In genomic region chr2:168025174-168025573, GRCm38 (mm10) we compare ENCODE assay signal across 7 mouse cellular contexts. TPM values are rescaled to one million over a fixed set of nuclear protein-coding genes. Genes with fewer than 3 reads are reported as not detected.
DNase-seq lines count a peak whose midpoint lies in the region; ATAC-seq lines count a peak whose summit lies in the region.

No protein-coding gene starts in this region.

- peaks cover 14% of the 10 kb centered on the region for H3K4me1 ChIP-seq in embryonic facial prominence, embryonic 13.5 days
- peaks cover 7% of the 10 kb centered on the region; the same call in 1 of the 2 replicates for H3K4me1 ChIP-seq in lung, embryonic 16.5 days (replicated peaks; ENCODE audit: control insufficient read depth, insufficient read depth, low read length)
- H3K4me1 ChIP-seq in forebrain, embryonic 10.5 days, result 0 out of 2 replicates have a peak, but pooled peaks cover 5% of the 10 kb centered on the region

- peak overlapping the region; percentile 85 for H3K27ac ChIP-seq in embryonic facial prominence, embryonic 13.5 days
- H3K27ac ChIP-seq in lung, embryonic 16.5 days (ENCODE audit: low read length), result peak overlapping the region; percentile 69
- H3K27ac ChIP-seq in forebrain, embryonic 10.5 days, result no peak overlapping the region

- 44% methylated on average over 12 of the region's 12 CpGs for WGBS in embryonic facial prominence, embryonic 13.5 days
- 41% methylated on average over 12 of the region's 12 CpGs for WGBS in lung, embryonic 16.5 days
- WGBS in forebrain, embryonic 10.5 days, result 79% methylated on average over 12 of the region's 12 CpGs

- no peaks in the 10 kb centered on the region; the same call in 1 of the 2 replicates for H3K9me3 ChIP-seq in embryonic facial prominence, embryonic 13.5 days
- H3K9me3 ChIP-seq in lung, embryonic 16.5 days (ENCODE audit: control insufficient read depth, low read length), result peaks cover 2% of the 10 kb centered on the region
- peaks cover 9% of the 10 kb centered on the region; the same call in 1 of the 2 replicates for H3K9me3 ChIP-seq in forebrain, embryonic 10.5 days

- DNase-seq in frontal cortex, postnatal 14 days (ENCODE audit: low spot score in 2 of 2), result peak; percentile 38 to 43
- peak; percentile 89 for DNase-seq in kidney, postnatal 10 days
- DNase-seq in cerebellum, postnatal 10 days, result no peak
- DNase-seq in forebrain, embryonic 10.5 days (ENCODE audit: extremely low spot score, low spot score), result no peak

- H3K27me3 ChIP-seq in embryonic facial prominence, embryonic 13.5 days, result no peaks in the 10 kb centered on the region
- H3K27me3 ChIP-seq in lung, embryonic 16.5 days (ENCODE audit: control insufficient read depth, insufficient read depth, low read depth, low read length), result no peaks in the 10 kb centered on the region
- H3K27me3 ChIP-seq in forebrain, embryonic 10.5 days (ENCODE audit: poor library complexity, severe bottlenecking), result no peaks in the 10 kb centered on the region

- H3K4me3 ChIP-seq in embryonic facial prominence, embryonic 13.5 days, result no peak overlapping the region
- H3K4me3 ChIP-seq in lung, embryonic 16.5 days (ENCODE audit: low read length), result no peak overlapping the region
- no peak overlapping the region for H3K4me3 ChIP-seq in forebrain, embryonic 10.5 days

- H3K4me2 ChIP-seq in embryonic facial prominence, embryonic 13.5 days, result peak overlapping the region; percentile 26
- H3K4me2 ChIP-seq in lung, embryonic 16.5 days (ENCODE audit: low read depth, low read length), result no peak overlapping the region

- ATAC-seq in embryonic facial prominence, embryonic 13.5 days (ENCODE audit: insufficient number of reproducible peaks, insufficient read depth, low FRiP score, low TSS enrichment, low read depth), result no peak
- ATAC-seq in lung, embryonic 16.5 days (ENCODE audit: low read depth), result peak; percentile 90
- ATAC-seq in granulocyte monocyte progenitor cell, adult 5-6 weeks (replicated peaks; ENCODE audit: poor library complexity, severe bottlenecking), result no peak

- H3K36me3 ChIP-seq in embryonic facial prominence, embryonic 13.5 days, result peaks cover 7% of the 10 kb centered on the region
- no peaks in the 10 kb centered on the region for H3K36me3 ChIP-seq in lung, embryonic 16.5 days (ENCODE audit: control insufficient read depth, insufficient read depth, low read length)
- H3K36me3 ChIP-seq in forebrain, embryonic 10.5 days (replicated peaks), result no peaks in the 10 kb centered on the region

- no peak overlapping the region for H3K9ac ChIP-seq in embryonic facial prominence, embryonic 13.5 days
- no peak overlapping the region for H3K9ac ChIP-seq in lung, embryonic 16.5 days (ENCODE audit: low read length)

RNA-seq across cellular contexts. Expression of gene Ripor3, which starts 14.8 kb away (rescaled TPM):
- 7.0 and 7.7 TPM in 2 replicates for polyA plus RNA-seq in embryonic facial prominence, embryonic 13.5 days (2015; fragmentation: Nextera tagmentation; extraction: Ambion mirVana)
- 2.0 and 2.5 TPM in 2 replicates for polyA plus RNA-seq in lung, embryonic 16.5 days (2015; fragmentation: Nextera tagmentation; extraction: Ambion mirVana)
- total RNA-seq in granulocyte monocyte progenitor cell, adult 5-6 weeks (2014; fragmentation: Nextera tagmentation), result not detected in 2 replicates
- not detected in 2 replicates for total RNA-seq in granulocyte monocyte progenitor cell, adult 5-6 weeks (2017)
- polyA plus RNA-seq in forebrain, embryonic 10.5 days (2016; fragmentation: Nextera tagmentation; extraction: Ambion mirVana), result 0.59 and 0.93 TPM in 2 replicates

RNA-seq across cellular contexts. Expression of gene Pard6b, which starts 55.6 kb away (rescaled TPM):
- 3.0 and 3.9 TPM in 2 replicates for polyA plus RNA-seq in embryonic facial prominence, embryonic 13.5 days (2015; fragmentation: Nextera tagmentation; extraction: Ambion mirVana)
- polyA plus RNA-seq in lung, embryonic 16.5 days (2015; fragmentation: Nextera tagmentation; extraction: Ambion mirVana), result 11.4 and 12.6 TPM in 2 replicates
- 0.58 TPM in 1 of 2 replicates, not detected in the other for total RNA-seq in granulocyte monocyte progenitor cell, adult 5-6 weeks (2014; fragmentation: Nextera tagmentation)
- total RNA-seq in granulocyte monocyte progenitor cell, adult 5-6 weeks (2017), result 0.04 and 0.21 TPM in 2 replicates
- 9.3 and 10.4 TPM in 2 replicates for polyA plus RNA-seq in forebrain, embryonic 10.5 days (2016; fragmentation: Nextera tagmentation; extraction: Ambion mirVana)

Comparison
In these comparisons a context has a peak if more than half of its experiments do, and no peak if none do; other contexts are left out.
1. DNase-seq: peak in frontal cortex, postnatal 14 days (2 of 2) and kidney, postnatal 10 days (single experiment); none in cerebellum, postnatal 10 days (0 of 2) and forebrain, embryonic 10.5 days (single experiment).